Mouse (Mus musculus): ENCODE results near the gene Cerk. TPM values are rescaled to one million over a fixed set of nuclear protein-coding genes. Genes with fewer than 3 reads are reported as not detected.
A peak's percentile ranks its signal among the peaks of the same experiment; 100 is the strongest.

Gene Cerk
- polyA plus RNA-seq, 1 experiment from 2014 or later = 24.1 TPM

GRCm38 (mm10) chr15:86140323-86140722, 45.6 kb downstream of the Cerk start:
- Histone ChIP-seq H3K9me3 (no peaks in the 10 kb centered on the region), H3K4me3 (replicated peaks) (no peak overlapping the region), H3K27me3 (no peaks in the 10 kb centered on the region), H3K4me2 (no peak overlapping the region), H3K36me3 (replicated peaks) (peaks cover 45% of the 10 kb centered on the region), H3K4me1 (peaks cover 6% of the 10 kb centered on the region; the same call in 1 of the 2 replicates), H3K9ac (no peak overlapping the region), H3K27ac (no peak overlapping the region)
- 35% methylated on average over 10 of the region's 10 CpGs for WGBS
- peak; percentile 11; the same call in 1 of the 2 replicates for ATAC-seq (ENCODE audit: low FRiP score)

- H3K9ac ChIP-seq = no peak overlapping the region
- no peaks in the 10 kb centered on the region for H3K27me3 ChIP-seq
- no peak overlapping the region for H3K4me3 ChIP-seq (replicated peaks)
- H3K36me3 ChIP-seq (replicated peaks) = peaks cover 48% of the 10 kb centered on the region
- WGBS = 72% methylated on average over 4 of the region's 4 CpGs
- H3K9me3 ChIP-seq = no peaks in the 10 kb centered on the region
- peaks cover 11% of the 10 kb centered on the region for H3K4me1 ChIP-seq
- no peak overlapping the region for H3K27ac ChIP-seq
- no peak for ATAC-seq (ENCODE audit: low FRiP score)
- H3K4me2 ChIP-seq = no peak overlapping the region
These were observed 48.3 kb downstream of the Cerk start for GRCm38 (mm10) chr15:86137638-86138037.

GRCm38 (mm10) chr15:86134941-86135783, 50.8 kb downstream of the Cerk start:
- H3K36me3 ChIP-seq (replicated peaks) = peaks cover 57% of the 10 kb centered on the region
- WGBS = 47% methylated on average over 18 of the region's 18 CpGs

GRCm38 (mm10) chr15:86130657-86131056, 55.3 kb downstream of the Cerk start:
- Histone ChIP-seq H3K36me3 (replicated peaks) (peaks cover 80% of the 10 kb centered on the region), H3K27ac (no peak overlapping the region)
- ATAC-seq (ENCODE audit: low FRiP score) = no peak

More at GRCm38 (mm10) chr15:86134941-86135783, 50.8 kb downstream of the Cerk start:
- Histone ChIP-seq H3K27ac (peak overlapping the region; percentile 65), H3K4me3 (replicated peaks) (no peak overlapping the region), H3K27me3 (no peaks in the 10 kb centered on the region), H3K4me1 (peaks cover 11% of the 10 kb centered on the region), H3K4me2 (no peak overlapping the region), H3K9me3 (no peaks in the 10 kb centered on the region), H3K9ac (no peak overlapping the region)
- ATAC-seq (ENCODE audit: low FRiP score) = peak; percentile 59

GRCm38 (mm10) chr15:86129036-86129435, 56.9 kb downstream of the Cerk start:
- no peak overlapping the region for H3K9ac ChIP-seq
- H3K9me3 ChIP-seq = no peaks in the 10 kb centered on the region
- H3K4me1 ChIP-seq = peaks cover 9% of the 10 kb centered on the region
- 80% methylated on average over 3 of the region's 3 CpGs for WGBS
- H3K4me2 ChIP-seq = no peak overlapping the region
- no peak for ATAC-seq (ENCODE audit: low FRiP score)
- H3K27ac ChIP-seq = no peak overlapping the region
- H3K4me3 ChIP-seq (replicated peaks) = no peak overlapping the region
- no peaks in the 10 kb centered on the region for H3K27me3 ChIP-seq
- H3K36me3 ChIP-seq (replicated peaks) = peaks cover 79% of the 10 kb centered on the region

More at GRCm38 (mm10) chr15:86130657-86131056, 55.3 kb downstream of the Cerk start:
- Histone ChIP-seq H3K9me3 (no peaks in the 10 kb centered on the region), H3K9ac (no peak overlapping the region), H3K4me3 (replicated peaks) (no peak overlapping the region), H3K27me3 (no peaks in the 10 kb centered on the region), H3K4me1 (peaks cover 11% of the 10 kb centered on the region), H3K4me2 (no peak overlapping the region)
- WGBS = 95% methylated on average over 10 of the region's 10 CpGs

- H3K4me3 ChIP-seq (replicated peaks) = no peak overlapping the region
- peak; percentile 55; the same call in 1 of the 2 replicates for ATAC-seq (ENCODE audit: low FRiP score)
- no peak overlapping the region for H3K9ac ChIP-seq
These were observed 61.6 kb downstream of the Cerk start for GRCm38 (mm10) chr15:86124359-86124758.

GRCm38 (mm10) chr15:86123409-86123808, 62.5 kb downstream of the Cerk start:
- Histone ChIP-seq H3K27ac (no peak overlapping the region), H3K9me3 (no peaks in the 10 kb centered on the region), H3K9ac (no peak overlapping the region), H3K36me3 (replicated peaks) (peaks cover 75% of the 10 kb centered on the region), H3K4me2 (no peak overlapping the region), H3K4me1 (peaks cover 9% of the 10 kb centered on the region), H3K27me3 (no peaks in the 10 kb centered on the region), H3K4me3 (replicated peaks) (no peak overlapping the region)
- 84% methylated on average over 4 of the region's 4 CpGs for WGBS
- ATAC-seq (ENCODE audit: low FRiP score) = no peak

More at GRCm38 (mm10) chr15:86124359-86124758, 61.6 kb downstream of the Cerk start:
- 70% methylated on average over 1 of the region's 1 CpGs for WGBS
- Histone ChIP-seq H3K27me3 (no peaks in the 10 kb centered on the region), H3K9me3 (no peaks in the 10 kb centered on the region), H3K4me1 (peaks cover 9% of the 10 kb centered on the region), H3K27ac (no peak overlapping the region), H3K4me2 (no peak overlapping the region), H3K36me3 (replicated peaks) (peaks cover 76% of the 10 kb centered on the region)

- H3K9ac ChIP-seq = no peak overlapping the region
- no peak overlapping the region for H3K4me3 ChIP-seq (replicated peaks)
- H3K4me1 ChIP-seq = peaks cover 16% of the 10 kb centered on the region
- H3K36me3 ChIP-seq (replicated peaks) = peaks cover 69% of the 10 kb centered on the region
- 92% methylated on average over 9 of the region's 9 CpGs for WGBS
- no peak overlapping the region for H3K4me2 ChIP-seq
- H3K27ac ChIP-seq = no peak overlapping the region
- no peaks in the 10 kb centered on the region for H3K27me3 ChIP-seq
- H3K9me3 ChIP-seq = no peaks in the 10 kb centered on the region
- no peak for ATAC-seq (ENCODE audit: low FRiP score)
These were observed 63.5 kb downstream of the Cerk start for GRCm38 (mm10) chr15:86122261-86122949.

GRCm38 (mm10) chr15:86119186-86119585, 66.8 kb downstream of the Cerk start:
- Histone ChIP-seq H3K4me1 (peaks cover 14% of the 10 kb centered on the region), H3K9me3 (no peaks in the 10 kb centered on the region), H3K36me3 (replicated peaks) (peaks cover 54% of the 10 kb centered on the region), H3K9ac (no peak overlapping the region), H3K27ac (no peak overlapping the region), H3K27me3 (no peaks in the 10 kb centered on the region), H3K4me2 (no peak overlapping the region), H3K4me3 (replicated peaks) (no peak overlapping the region)
- 93% methylated on average over 7 of the region's 7 CpGs for WGBS
- ATAC-seq (ENCODE audit: low FRiP score) = no peak

- no peak for ATAC-seq (ENCODE audit: low FRiP score)
- no peak overlapping the region for H3K4me3 ChIP-seq (replicated peaks)
- H3K27ac ChIP-seq = no peak overlapping the region
- H3K36me3 ChIP-seq (replicated peaks) = peaks cover 42% of the 10 kb centered on the region
- no peaks in the 10 kb centered on the region for H3K27me3 ChIP-seq
- no peaks in the 10 kb centered on the region for H3K9me3 ChIP-seq
- H3K4me1 ChIP-seq = peaks cover 27% of the 10 kb centered on the region
- 73% methylated on average over 13 of the region's 15 CpGs for WGBS
- no peak overlapping the region for H3K9ac ChIP-seq
- no peak overlapping the region for H3K4me2 ChIP-seq
These were observed 68.5 kb downstream of the Cerk start for GRCm38 (mm10) chr15:86117115-86118100.

GRCm38 (mm10) chr15:86116421-86116820, 69.5 kb downstream of the Cerk start:
- H3K4me3 ChIP-seq (replicated peaks) = no peak overlapping the region

More at GRCm38 (mm10) chr15:86116421-86116820, 69.5 kb downstream of the Cerk start:
- peaks cover 34% of the 10 kb centered on the region for H3K4me1 ChIP-seq
- no peaks in the 10 kb centered on the region for H3K27me3 ChIP-seq
- peaks cover 32% of the 10 kb centered on the region for H3K36me3 ChIP-seq (replicated peaks)
- H3K4me2 ChIP-seq = no peak overlapping the region
- H3K27ac ChIP-seq = no peak overlapping the region
- H3K9ac ChIP-seq = no peak overlapping the region
- no peak for ATAC-seq (ENCODE audit: low FRiP score)
- WGBS = 72% methylated on average over 5 of the region's 5 CpGs
- no peaks in the 10 kb centered on the region for H3K9me3 ChIP-seq

Measured in forebrain, embryonic 12.5 days (tissue).